Mouse (Mus musculus) small intestine, adult 2 months (tissue): Measurements from ENCODE around the gene Slco3a1. TPM values are rescaled to one million over a fixed set of nuclear protein-coding genes. Genes with fewer than 3 reads are reported as not detected.

Experiments
- H3K27ac ChIP-seq: fragments of 200-500 bp; 2 replicates; pipeline ENCODE4 v1.5.1; 2012; ENCODE audit warnings: low read depth, low read length, control low read depth, inconsistent platforms; ENCODE audit not compliant: insufficient read depth
- H3K27me3 ChIP-seq: fragments of 200-500 bp; 2 replicates; pipeline ENCODE4 v1.6.1; 2012; ENCODE audit warnings: mild to moderate bottlenecking, moderate library complexity, low read length, inconsistent platforms; ENCODE audit not compliant: control insufficient read depth, insufficient read depth
- H3K36me3 ChIP-seq: fragments of 200-500 bp; 2 replicates; pipeline ENCODE4 v1.6.1; 2012; ENCODE audit warnings: mild to moderate bottlenecking, low read length, control low read depth, inconsistent platforms; ENCODE audit not compliant: control insufficient read depth, insufficient read depth
- H3K4me1 ChIP-seq: fragments of 200-500 bp; 2 replicates; pipeline ENCODE4 v1.6.1; 2012; ENCODE audit warnings: low read length, inconsistent platforms, mixed read lengths; ENCODE audit not compliant: control insufficient read depth, insufficient read depth, insufficient read length
- H3K4me3 ChIP-seq: fragments of 200-500 bp; 2 replicates; pipeline ENCODE4 v1.5.1; 2012; ENCODE audit warnings: low read depth, mild to moderate bottlenecking, control low read depth, inconsistent platforms, low read length, moderate library complexity
- CTCF ChIP-seq: fragments of 200-500 bp; IDR thresholded peaks from 2 replicates; pipeline ENCODE4 v1.5.1; 2012; ENCODE audit warnings: low read depth, mild to moderate bottlenecking, control low read depth, inconsistent platforms, low read length, moderate library complexity, mixed read lengths; ENCODE audit not compliant: insufficient replicate concordance, insufficient read length; ENCODE audit errors: extremely low read depth
- POLR2A ChIP-seq: fragments of 200-500 bp; IDR thresholded peaks from 2 replicates; pipeline ENCODE4 v1.6.1; 2012; ENCODE audit warnings: low read depth, mild to moderate bottlenecking, control low read depth, inconsistent platforms, low read length, moderate library complexity
- WGBS: fragments of 180-500 bp; shearing (Covaris S2); methylation state at CpG from one replicate; pipeline ENCODE4 v1.1.7; 2018; 5-methylcytosine and 5-hydroxymethylcytosine counted together
- polyA plus RNA-seq: library from polyadenylated mRNA; depleted of rRNA; stranded (reverse); fragments of >200 nt; gene quantifications from 2 replicates; pipeline ENCODE4 v1.2.3, GENCODE M21; 2012

The Slco3a1 gene
- polyA plus RNA-seq, 1 experiment: 15.3 TPM

DNA sequence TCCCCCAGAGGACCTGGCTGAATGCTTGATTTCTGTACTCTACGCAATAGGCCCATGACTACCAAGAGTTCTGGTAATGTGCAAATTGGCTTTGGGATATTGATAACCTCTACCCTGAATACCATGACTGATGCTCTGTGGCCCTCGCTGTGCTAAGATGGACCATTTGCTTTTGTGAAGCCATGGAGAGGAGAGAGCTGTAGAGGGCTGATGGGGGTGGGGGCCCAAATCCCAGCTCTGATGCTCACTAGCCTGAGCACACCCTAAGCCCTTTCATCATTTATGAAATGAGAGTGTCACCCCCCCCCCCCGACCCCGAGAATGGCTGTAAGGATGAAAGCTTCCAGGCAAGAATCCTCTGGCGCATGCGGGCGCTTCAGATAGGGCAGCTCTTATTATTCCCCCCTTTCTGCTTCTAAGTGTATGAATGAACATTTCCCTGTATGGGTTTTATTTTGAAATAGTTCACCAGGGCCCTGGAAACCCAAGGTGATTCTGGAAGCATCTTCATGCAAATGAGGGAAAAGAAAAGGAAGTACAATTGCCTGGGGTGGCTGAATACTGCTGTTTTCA lies 206.2 kb downstream of the Slco3a1 start:
- TF ChIP-seq CTCF: no peak
- WGBS: 91% methylated on average over 7 of the region's 7 CpGs
- no peaks in the 10 kb centered on the region for H3K36me3 ChIP-seq

DNA sequence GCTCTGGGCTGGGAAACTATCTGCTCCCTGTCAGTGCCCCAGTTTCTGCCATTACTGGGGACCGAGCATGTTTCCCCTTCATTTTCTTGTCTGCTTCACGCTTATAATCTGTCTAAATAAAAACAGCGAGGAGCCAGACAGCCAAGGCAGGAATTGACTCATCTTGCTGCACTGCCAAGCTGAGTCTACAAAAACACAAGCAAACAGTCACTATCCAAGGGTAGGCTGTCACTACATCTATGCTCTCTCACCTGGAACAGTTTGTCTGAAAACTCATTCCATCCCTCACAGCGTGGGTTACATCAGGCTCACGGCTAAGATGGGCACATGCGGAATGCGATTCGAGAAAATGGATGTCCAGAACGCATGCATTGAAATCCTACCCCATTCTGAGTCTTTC lies 207.6 kb downstream of the Slco3a1 start:
- Histone ChIP-seq H3K27ac (no peak overlapping the region), H3K4me3 (no peak overlapping the region), H3K36me3 (no peaks in the 10 kb centered on the region), H3K27me3 (no peaks in the 10 kb centered on the region), H3K4me1 (no peaks in the 10 kb centered on the region)
- 91% methylated on average over 9 of the region's 9 CpGs for WGBS
- TF ChIP-seq CTCF: no peak
- TF ChIP-seq POLR2A: no peak

More for the DNA sequence above, 206.2 kb downstream of the Slco3a1 start:
- Histone ChIP-seq H3K27me3 (no peaks in the 10 kb centered on the region), H3K4me3 (no peak overlapping the region), H3K27ac (no peak overlapping the region), H3K4me1 (peaks cover 3% of the 10 kb centered on the region; the same call in 1 of the 2 replicates)

DNA sequence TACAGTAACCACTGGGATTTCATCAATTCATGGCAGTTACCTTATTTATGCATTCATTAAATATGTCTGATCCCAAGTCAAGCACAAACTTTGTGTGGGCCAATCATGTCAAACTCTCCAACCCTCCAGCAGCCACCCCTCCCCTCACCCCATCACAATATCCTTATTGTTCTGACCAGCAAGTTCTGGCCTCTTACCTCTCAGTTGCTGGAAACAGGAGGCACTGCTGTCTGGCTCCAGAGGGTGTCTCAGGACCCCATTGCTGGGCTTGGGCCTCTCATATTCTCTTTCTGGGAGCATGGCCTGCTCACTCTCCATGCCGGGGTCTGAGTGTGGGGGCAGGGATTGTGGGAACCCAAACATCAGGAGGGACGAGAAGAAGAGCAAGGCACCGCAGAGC lies 208.1 kb downstream of the Slco3a1 start:
- no peak overlapping the region for H3K27ac ChIP-seq
- 83% methylated on average over 3 of the region's 3 CpGs for WGBS
- peaks cover 3% of the 10 kb centered on the region for H3K4me1 ChIP-seq
- H3K27me3 ChIP-seq: no peaks in the 10 kb centered on the region
- H3K36me3 ChIP-seq: no peaks in the 10 kb centered on the region
- TF ChIP-seq POLR2A (no peak), CTCF (no peak)
- H3K4me3 ChIP-seq: no peak overlapping the region

DNA sequence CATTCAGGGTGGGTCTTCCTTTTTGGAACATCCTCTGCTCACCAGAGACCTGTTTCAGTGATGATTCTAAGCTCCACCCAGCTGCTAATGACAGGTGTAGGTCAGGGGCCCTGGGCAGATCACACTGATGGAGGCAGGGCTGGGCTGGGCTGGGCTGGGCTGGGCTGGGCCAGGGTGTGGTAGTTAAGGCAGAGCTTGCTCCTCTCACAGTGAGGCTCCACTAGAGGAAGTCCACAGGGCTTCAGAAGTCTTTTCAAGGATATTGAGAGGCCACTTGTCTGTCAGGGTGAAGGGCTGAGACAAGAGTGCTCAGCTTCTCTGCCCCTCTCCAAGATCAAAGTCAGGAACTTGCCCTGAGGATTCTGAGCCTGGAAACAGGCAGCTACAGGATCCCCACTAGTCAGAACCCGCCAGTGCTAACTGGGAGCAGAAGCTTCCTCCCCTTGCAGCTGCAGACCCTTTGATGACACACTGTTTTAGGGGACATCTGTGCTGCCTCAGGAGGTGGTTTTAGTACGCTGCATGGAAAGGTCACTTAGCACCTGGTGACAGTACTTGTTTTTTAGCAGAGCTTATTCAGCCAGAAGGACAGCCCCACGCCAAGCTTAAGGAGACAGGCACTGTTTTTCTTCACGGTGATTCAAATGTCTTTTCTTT lies 213.3 kb downstream of the Slco3a1 start:
- TF ChIP-seq CTCF (no peak), POLR2A (no peak)
- WGBS: 65% methylated on average over 4 of the region's 4 CpGs
- H3K4me3 ChIP-seq: no peak overlapping the region
- no peaks in the 10 kb centered on the region for H3K36me3 ChIP-seq
- no peak overlapping the region for H3K27ac ChIP-seq
- H3K27me3 ChIP-seq: no peaks in the 10 kb centered on the region
- H3K4me1 ChIP-seq: peaks cover 6% of the 10 kb centered on the region

DNA sequence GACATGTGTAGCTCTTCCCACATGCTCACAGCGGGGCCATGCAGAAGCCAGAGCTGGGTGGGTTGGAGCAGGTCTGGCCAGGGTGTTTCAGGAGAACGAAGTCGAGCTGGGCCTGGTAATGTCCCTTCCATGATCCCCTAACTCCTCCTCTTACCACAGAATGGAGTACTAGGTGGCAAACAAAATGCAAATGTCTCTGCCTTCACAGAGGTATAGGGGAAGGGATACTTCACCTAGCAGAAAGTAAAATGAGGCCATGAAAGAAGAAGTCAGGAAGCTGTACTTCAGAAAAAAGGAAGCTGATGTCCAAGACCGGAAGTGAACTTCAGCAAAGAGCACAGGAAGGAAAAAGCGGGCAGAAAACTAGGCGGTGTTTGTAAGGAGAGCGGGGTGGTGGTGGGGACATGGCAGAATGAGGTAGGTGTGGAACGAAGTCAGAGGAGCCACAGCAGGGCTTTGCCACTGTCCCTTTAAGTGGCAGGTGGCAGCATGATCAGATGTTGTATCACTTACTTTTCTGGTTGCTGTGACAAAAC lies 214.1 kb downstream of the Slco3a1 start:
- H3K4me1 ChIP-seq: peaks cover 6% of the 10 kb centered on the region
- H3K4me3 ChIP-seq: no peak overlapping the region
- 86% methylated on average over 8 of the region's 8 CpGs for WGBS
- H3K27ac ChIP-seq: no peak overlapping the region
- no peaks in the 10 kb centered on the region for H3K27me3 ChIP-seq
- no peaks in the 10 kb centered on the region for H3K36me3 ChIP-seq
- TF ChIP-seq CTCF: no peak
- no peak for TF ChIP-seq POLR2A

DNA sequence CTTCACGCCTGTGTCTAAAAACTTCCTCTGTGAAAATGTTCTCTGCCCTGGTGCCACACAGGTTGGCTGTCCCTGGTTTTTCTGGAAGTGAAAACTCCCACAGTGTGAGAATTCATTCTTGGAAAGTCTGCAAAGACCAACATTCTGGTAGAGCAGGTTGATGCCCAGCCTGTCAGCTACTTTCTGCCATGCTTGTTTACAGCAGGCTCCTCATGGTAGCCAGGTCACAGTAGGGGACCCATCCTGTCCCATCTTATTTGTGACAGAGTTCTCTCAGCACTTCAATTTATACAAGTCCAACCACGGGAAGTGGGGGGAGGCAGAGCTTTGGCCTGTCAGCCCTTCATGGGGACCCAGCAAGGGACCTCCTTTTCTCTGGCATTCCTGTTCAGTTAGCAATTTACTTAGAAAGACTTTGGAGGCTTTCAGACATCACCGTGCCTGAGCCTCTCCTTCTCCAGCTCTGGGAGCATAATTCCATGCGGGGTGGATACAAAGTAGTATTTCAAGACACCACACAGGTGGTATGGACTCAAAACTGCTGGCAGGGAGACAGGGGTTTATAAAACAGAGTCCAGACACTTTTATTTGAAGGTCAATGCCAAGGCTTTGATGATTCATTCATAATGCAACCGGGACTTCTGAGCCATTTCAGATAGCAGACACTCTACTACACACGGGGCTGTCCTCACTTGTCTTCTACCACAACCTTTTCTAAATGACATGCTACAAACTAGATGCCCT lies 216.7 kb downstream of the Slco3a1 start:
- no peaks in the 10 kb centered on the region for H3K27me3 ChIP-seq
- H3K27ac ChIP-seq: no peak overlapping the region
- TF ChIP-seq CTCF (no peak), POLR2A (no peak)
- WGBS: 61% methylated on average over 6 of the region's 6 CpGs
- H3K4me3 ChIP-seq: no peak overlapping the region
- peaks cover 6% of the 10 kb centered on the region for H3K4me1 ChIP-seq
- no peaks in the 10 kb centered on the region for H3K36me3 ChIP-seq

DNA sequence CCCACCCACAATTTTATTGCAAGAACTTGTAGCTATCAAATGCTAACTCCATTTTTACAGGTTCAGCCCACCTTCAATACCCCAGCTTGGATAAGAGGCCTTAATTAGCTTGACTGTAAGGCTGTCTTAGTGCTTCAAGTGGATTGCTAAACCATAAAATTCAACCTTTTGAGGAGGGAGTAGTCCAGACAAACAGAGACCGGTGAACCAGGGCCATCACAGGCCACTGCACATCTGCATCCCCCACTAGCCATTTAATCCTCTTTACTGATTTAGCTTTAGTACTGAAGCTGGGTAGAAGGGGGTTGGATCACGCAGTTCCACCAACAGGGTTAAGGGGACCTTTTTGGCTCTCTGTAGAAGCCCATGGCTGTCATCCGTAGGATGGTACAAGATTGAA lies 222.3 kb downstream of the Slco3a1 start:
- Histone ChIP-seq H3K4me3 (no peak overlapping the region), H3K36me3 (no peaks in the 10 kb centered on the region), H3K27me3 (no peaks in the 10 kb centered on the region), H3K27ac (no peak overlapping the region), H3K4me1 (no peaks in the 10 kb centered on the region)
- no peak for TF ChIP-seq CTCF
- TF ChIP-seq POLR2A: no peak
- WGBS: 92% methylated on average over 3 of the region's 3 CpGs
